9 mouse cellular contexts compared by ENCODE assay signal in the genomic region with DNA sequence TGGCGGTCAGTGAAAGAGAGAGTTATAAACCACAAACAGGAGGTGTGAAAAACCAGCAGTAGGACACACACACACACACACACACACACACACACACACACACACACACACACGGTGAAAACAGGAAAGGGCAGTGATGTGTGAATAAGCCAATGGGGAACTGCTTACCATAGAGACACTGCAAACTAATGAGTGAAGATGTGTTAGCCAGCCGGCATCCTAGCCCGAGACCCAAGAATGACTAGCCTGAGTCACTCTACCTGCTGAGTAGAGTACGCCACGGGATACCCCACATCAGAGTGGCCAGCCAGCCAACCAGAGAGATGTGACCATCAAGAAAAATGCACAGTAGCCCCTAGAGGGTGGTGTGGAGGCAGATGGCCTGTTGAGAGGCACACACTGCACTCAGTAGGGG. TPM values are rescaled to one million over a fixed set of nuclear protein-coding genes. Genes with fewer than 3 reads are reported as not detected.
A peak's percentile ranks its signal among the peaks of the same experiment; 100 is the strongest.
DNase-seq lines count a peak whose midpoint lies in the region; ATAC-seq and TF ChIP-seq lines count a peak whose summit lies in the region.
"Had no signal": no experiment of that assay in that cellular context is flagged by ENCODE, and none has a peak within 500 bp of the region (broad histone marks: within the 10 kb centered on the region; RNA-seq: fewer than 3 reads in every experiment).

No protein-coding gene starts in this region.

- 9% methylated on average over 6 of the region's 6 CpGs for WGBS in hindbrain, embryonic 13.5 days
- 8% methylated on average over 6 of the region's 6 CpGs for WGBS in midbrain, postnatal 0 days

- intact Hi-C loops in left cerebral cortex, postnatal 25 days (cut with DNase I), result no loop called here

- H3K9me3 ChIP-seq in hindbrain, embryonic 13.5 days, result no peaks in the 10 kb centered on the region
- H3K9me3 ChIP-seq in midbrain, postnatal 0 days (ENCODE audit: low read length), result no peaks in the 10 kb centered on the region
- H3K9me3 ChIP-seq: limb, embryonic 13.5 days had no signal

- peaks cover 46% of the 10 kb centered on the region for H3K4me1 ChIP-seq in hindbrain, embryonic 13.5 days (replicated peaks)
- peaks cover 21% of the 10 kb centered on the region for H3K4me1 ChIP-seq in midbrain, postnatal 0 days (ENCODE audit: insufficient read depth, low read length)

- H3K36me3 ChIP-seq in hindbrain, embryonic 13.5 days, result peaks cover 32% of the 10 kb centered on the region
- peaks cover 11% of the 10 kb centered on the region for H3K36me3 ChIP-seq in midbrain, postnatal 0 days (ENCODE audit: insufficient read depth, low read length)
- H3K36me3 ChIP-seq: limb, embryonic 13.5 days had no signal

- H3K4me3 ChIP-seq in hindbrain, embryonic 13.5 days, result peak overlapping the region; percentile 44
- peak overlapping the region; percentile 37 for H3K4me3 ChIP-seq in midbrain, postnatal 0 days (ENCODE audit: low read depth, low read length)

- peak overlapping the region; percentile 73; the same call in 1 of the 2 replicates for H3K27ac ChIP-seq in hindbrain, embryonic 13.5 days
- no peak overlapping the region for H3K27ac ChIP-seq in midbrain, postnatal 0 days (ENCODE audit: low read depth, low read length)
- H3K27ac ChIP-seq: limb, embryonic 13.5 days had no signal

- DNase-seq in left cerebral cortex, postnatal 25 days (ENCODE audit: low spot score in 2 of 2), result peak; percentile 14 to 23
- DNase-seq in left cerebral cortex, adult 18-20 months (ENCODE audit: low spot score in 2 of 2), result no peak
- DNase-seq in cerebellum, adult 8-10 months, result peak; percentile 55
- DNase-seq in midbrain, postnatal 0 days (ENCODE audit: low spot score), result no peak
- no peak for DNase-seq in urinary bladder, adult 2 months (ENCODE audit: low spot score)
- DNase-seq in gastrocnemius, adult 18-20 months (ENCODE audit: low spot score), result no peak
- no peak for DNase-seq in spleen, postnatal 14 days (ENCODE audit: low spot score in 2 of 2)

- ATAC-seq in hindbrain, embryonic 13.5 days (ENCODE audit: low FRiP score), result no peak
- ATAC-seq in midbrain, postnatal 0 days (ENCODE audit: low FRiP score), result no peak

- H3K4me2 ChIP-seq in hindbrain, embryonic 13.5 days, result peak overlapping the region; percentile 78
- H3K4me2 ChIP-seq in midbrain, postnatal 0 days (ENCODE audit: low read depth, low read length, poor library complexity, severe bottlenecking), result peak overlapping the region; percentile 82

- peak overlapping the region; percentile 72 for H3K9ac ChIP-seq in hindbrain, embryonic 13.5 days
- H3K9ac ChIP-seq in midbrain, postnatal 0 days (replicated peaks; ENCODE audit: low read length, poor library complexity, severe bottlenecking), result peak overlapping the region; percentile 54
- H3K9ac ChIP-seq: limb, embryonic 13.5 days had no signal

- peak; percentile 45 for TF ChIP-seq CTCF in midbrain, postnatal 0 days (IDR thresholded peaks at IDR 0.05)

- H3K27me3 ChIP-seq in hindbrain, embryonic 13.5 days, result peaks cover 19% of the 10 kb centered on the region
- H3K27me3 ChIP-seq in midbrain, postnatal 0 days (ENCODE audit: insufficient read depth, low read length), result no peaks in the 10 kb centered on the region

RNA-seq across cellular contexts. Expression of gene Ttbk1, which starts 3.0 kb away (rescaled TPM):
- total RNA-seq in left cerebral cortex, postnatal 25 days (2021), result 100 to 1,000 TPM; 133 to 141 TPM
- 100 to 1,000 TPM; 130 to 135 TPM for total RNA-seq in left cerebral cortex, adult 18-20 months (2021)
- 4.6 and 4.7 TPM in 2 replicates for polyA plus RNA-seq in hindbrain, embryonic 13.5 days (2015; fragmentation: Nextera tagmentation; extraction: Ambion mirVana)
- total RNA-seq in midbrain, postnatal 0 days (2014; rRNA removed), result 46.8 and 50.1 TPM in 2 replicates
- 5.4 and 6.1 TPM in 2 replicates for polyA plus RNA-seq in midbrain, postnatal 0 days (2015; fragmentation: Nextera tagmentation; extraction: Ambion mirVana)
- polyA plus RNA-seq in urinary bladder, adult 2 months (2012; rRNA removed), result 0.06 and 0.07 TPM in 2 replicates
- total RNA-seq in gastrocnemius, adult 18-20 months (2021), result under 1 TPM; 0.05 to 0.23 TPM

RNA-seq across cellular contexts. Expression of gene Dnph1, which starts 12.0 kb away (rescaled TPM):
- total RNA-seq in left cerebral cortex, postnatal 25 days (2021), result 1 to 10 TPM; 3.2 to 3.6 TPM
- total RNA-seq in left cerebral cortex, adult 18-20 months (2021), result 1 to 10 TPM; 2.8 TPM
- polyA plus RNA-seq in hindbrain, embryonic 13.5 days (2015; fragmentation: Nextera tagmentation; extraction: Ambion mirVana), result 20.4 and 21.8 TPM in 2 replicates
- total RNA-seq in midbrain, postnatal 0 days (2014; rRNA removed), result 4.0 and 4.1 TPM in 2 replicates
- 10.2 and 10.4 TPM in 2 replicates for polyA plus RNA-seq in midbrain, postnatal 0 days (2015; fragmentation: Nextera tagmentation; extraction: Ambion mirVana)
- 6.1 and 7.0 TPM in 2 replicates for polyA plus RNA-seq in urinary bladder, adult 2 months (2012; rRNA removed)
- 1 to 10 TPM; 5.0 to 6.4 TPM for total RNA-seq in gastrocnemius, adult 18-20 months (2021)

RNA-seq across cellular contexts. Expression of gene Slc22a7, which starts 46.2 kb away (rescaled TPM):
- under 1 TPM in 1 of 2 experiments, not detected in 1; 0.25 TPM for total RNA-seq in left cerebral cortex, postnatal 25 days (2021)
- under 1 TPM; 0.30 TPM for total RNA-seq in left cerebral cortex, adult 18-20 months (2021)
- polyA plus RNA-seq in hindbrain, embryonic 13.5 days (2015; fragmentation: Nextera tagmentation; extraction: Ambion mirVana), result not detected in 2 replicates
- 0.93 TPM in 1 of 2 replicates, not detected in the other for total RNA-seq in midbrain, postnatal 0 days (2014; rRNA removed)
- 0.20 TPM in 1 of 2 replicates, not detected in the other for polyA plus RNA-seq in midbrain, postnatal 0 days (2015; fragmentation: Nextera tagmentation; extraction: Ambion mirVana)
- polyA plus RNA-seq in urinary bladder, adult 2 months (2012; rRNA removed), result not detected in 2 replicates
- under 1 TPM in 1 of 2 experiments, not detected in 1; 0.14 TPM for total RNA-seq in gastrocnemius, adult 18-20 months (2021)
- polyA plus RNA-seq: limb, embryonic 13.5 days had no signal

RNA-seq across cellular contexts. Expression of gene Crip3, which starts 55.7 kb away (rescaled TPM):
- 1 to 10 TPM; 6.2 to 6.6 TPM for total RNA-seq in left cerebral cortex, postnatal 25 days (2021)
- total RNA-seq in left cerebral cortex, adult 18-20 months (2021), result 1 to 10 TPM; 3.7 to 4.3 TPM
- 2.4 and 3.1 TPM in 2 replicates for polyA plus RNA-seq in hindbrain, embryonic 13.5 days (2015; fragmentation: Nextera tagmentation; extraction: Ambion mirVana)
- total RNA-seq in midbrain, postnatal 0 days (2014; rRNA removed), result 2.0 and 3.0 TPM in 2 replicates
- polyA plus RNA-seq in midbrain, postnatal 0 days (2015; fragmentation: Nextera tagmentation; extraction: Ambion mirVana), result 1.5 and 2.1 TPM in 2 replicates
- 0.76 and 1.6 TPM in 2 replicates for polyA plus RNA-seq in urinary bladder, adult 2 months (2012; rRNA removed)
- total RNA-seq in gastrocnemius, adult 18-20 months (2021), result under 1 TPM; 0.28 to 0.59 TPM

Comparison
In these comparisons a context has a peak if more than half of its experiments do, and no peak if none do; other contexts are left out.
1. DNase-seq: peak in left cerebral cortex, postnatal 25 days (2 of 2) and cerebellum, adult 8-10 months (single experiment); none in left cerebral cortex, adult 18-20 months (0 of 2), midbrain, postnatal 0 days (single experiment), urinary bladder, adult 2 months (single experiment), gastrocnemius, adult 18-20 months (single experiment) and spleen, postnatal 14 days (0 of 2).
2. RNA of gene Ttbk1, which starts 3.0 kb away (total RNA-seq): 133 to 141 TPM in left cerebral cortex, postnatal 25 days, 130 to 135 TPM in left cerebral cortex, adult 18-20 months and 46.8 to 50.1 TPM in midbrain, postnatal 0 days; 0.05 to 0.23 TPM in gastrocnemius, adult 18-20 months; every median in the first group is over 10 times any median in the second.